Mouse (Mus musculus) heart, embryonic 10.5 days (tissue): ENCODE measurements around the gene Znrf4. TPM values are rescaled to one million over a fixed set of nuclear protein-coding genes. Genes with fewer than 3 reads are reported as not detected.

ENCODE experiments used
- DNase-seq: peaks from one replicate; pipeline ENCODE4 v3.0.0-alpha.2; 2017; ENCODE audit warnings: low spot score
- H3K27ac ChIP-seq: fragments of 300-500 bp; sonication (generic); 2 replicates; pipeline ENCODE4 v1.5.1; 2016; ENCODE audit warnings: mild to moderate bottlenecking
- H3K27me3 ChIP-seq: fragments of 300-500 bp; sonication (generic); 2 replicates; pipeline ENCODE4 v1.6.1; 2016; ENCODE audit warnings: mild to moderate bottlenecking; ENCODE audit not compliant: poor library complexity, insufficient read depth, severe bottlenecking
- H3K36me3 ChIP-seq: fragments of 300-500 bp; sonication (generic); 2 replicates; pipeline ENCODE4 v1.6.1; 2016; ENCODE audit warnings: mild to moderate bottlenecking, moderate library complexity
- H3K4me1 ChIP-seq: fragments of 300-500 bp; sonication (generic); 2 replicates; pipeline ENCODE4 v1.6.1; 2016; ENCODE audit warnings: mild to moderate bottlenecking
- H3K4me3 ChIP-seq: fragments of 300-500 bp; sonication (generic); 2 replicates; pipeline ENCODE4 v1.5.1; 2016; ENCODE audit warnings: mild to moderate bottlenecking, moderate library complexity
- H3K9me3 ChIP-seq: fragments of 300-500 bp; sonication (generic); 2 replicates; pipeline ENCODE4 v1.6.1; 2016; ENCODE audit warnings: mild to moderate bottlenecking, moderate library complexity
- WGBS: fragments of 180-500 bp; shearing (Covaris S2); methylation state at CpG from one replicate; pipeline ENCODE4 v1.1.7; 2016; 5-methylcytosine and 5-hydroxymethylcytosine counted together
- polyA plus RNA-seq: library from polyadenylated mRNA; unstranded; fragments of >200 nt; fragmentation: Nextera tagmentation; extraction: Ambion mirVana; gene quantifications from 2 replicates; pipeline ENCODE4 v1.2.1, GENCODE M21; 2016

The Znrf4 gene
- polyA plus RNA-seq = not detected in 2 replicates

DNA sequence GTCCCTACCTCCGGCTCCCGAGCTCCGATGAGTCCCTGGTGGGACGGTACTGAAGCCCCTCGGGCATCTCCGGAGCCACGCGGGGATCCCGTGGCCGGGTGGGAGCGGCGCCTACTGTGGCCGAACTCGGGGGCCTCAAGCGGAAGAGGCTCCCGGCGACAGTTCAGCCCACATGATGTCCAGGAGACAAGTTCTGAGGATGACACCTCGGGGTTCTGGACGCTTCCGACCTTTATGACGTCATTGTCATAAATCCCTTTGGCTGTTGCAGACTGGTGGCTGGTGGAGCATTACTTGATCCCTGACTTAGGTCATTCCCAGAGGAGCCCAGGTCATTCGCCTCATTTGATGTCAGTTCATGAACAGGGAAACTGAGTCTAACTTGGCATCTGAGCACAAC, at the start of gene Znrf4:
Znrf4 (minus strand) TSS at position 122 of the 400 bp plus-strand sequence.
- no peak for DNase-seq
- peaks cover 86% of the 10 kb centered on the region for H3K27me3 ChIP-seq
- peaks cover 7% of the 10 kb centered on the region for H3K9me3 ChIP-seq
- WGBS = 60% methylated on average over 22 of the region's 22 CpGs
- H3K4me3 ChIP-seq = peak within 1 kb of the TSS; percentile 44
- H3K4me1 ChIP-seq = peaks cover 43% of the 10 kb centered on the region
- 0 out of 2 replicates have a peak, but pooled peaks cover 4% of the 10 kb centered on the region for H3K36me3 ChIP-seq
- H3K27ac ChIP-seq = peak within 1 kb of the TSS; percentile 12; the same call in 1 of the 2 replicates

DNA sequence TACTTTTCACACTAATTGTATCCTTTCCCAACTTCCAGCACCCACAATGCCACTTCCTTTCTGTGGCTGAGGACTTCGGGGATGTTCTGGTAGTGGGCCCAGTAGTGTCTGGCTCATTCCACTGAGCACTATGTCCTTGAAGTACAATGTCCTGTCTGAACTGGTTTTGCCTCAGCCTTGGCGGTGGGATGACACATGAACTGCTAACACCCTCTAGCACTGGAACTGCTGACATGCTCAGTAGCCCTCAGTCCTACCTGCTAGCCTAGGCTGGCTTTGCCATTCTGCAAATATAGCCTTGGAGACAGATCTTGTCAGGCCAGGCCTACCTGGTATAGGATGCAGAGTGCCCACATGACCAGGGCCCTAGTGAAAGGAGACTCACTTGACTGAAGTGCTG, 49.6 kb upstream of the Znrf4 start:
- 94% methylated on average over 2 of the region's 2 CpGs for WGBS
- no peak for DNase-seq
- Histone ChIP-seq H3K9me3 (no peaks in the 10 kb centered on the region), H3K4me1 (no peaks in the 10 kb centered on the region), H3K4me3 (no peak overlapping the region), H3K36me3 (peaks cover 66% of the 10 kb centered on the region), H3K27ac (no peak overlapping the region), H3K27me3 (no peaks in the 10 kb centered on the region)

DNA sequence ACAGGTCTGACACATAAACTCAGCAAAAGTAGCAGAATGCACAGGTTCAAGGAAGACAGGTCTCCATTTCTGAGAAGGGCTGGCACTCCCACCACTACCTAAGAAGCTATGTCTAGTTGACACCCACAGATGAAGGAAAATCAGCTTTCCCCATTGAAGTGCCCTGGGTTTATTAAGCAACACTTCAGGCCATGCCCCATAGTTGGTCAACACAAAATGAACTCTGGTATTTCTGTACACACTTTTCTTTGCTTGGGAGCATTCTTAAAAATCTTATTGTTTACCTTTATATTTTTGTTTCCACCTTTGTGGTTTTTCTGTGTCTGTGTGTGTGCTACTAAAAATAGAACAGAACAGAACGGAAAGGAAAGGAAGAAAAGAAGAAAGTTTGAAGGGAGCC, 47.9 kb upstream of the Znrf4 start:
- Histone ChIP-seq H3K4me1 (no peaks in the 10 kb centered on the region), H3K4me3 (no peak overlapping the region), H3K27me3 (no peaks in the 10 kb centered on the region), H3K27ac (no peak overlapping the region), H3K36me3 (peaks cover 48% of the 10 kb centered on the region), H3K9me3 (no peaks in the 10 kb centered on the region)
- 63% methylated on average over 1 of the region's 1 CpGs for WGBS
- DNase-seq = no peak

DNA sequence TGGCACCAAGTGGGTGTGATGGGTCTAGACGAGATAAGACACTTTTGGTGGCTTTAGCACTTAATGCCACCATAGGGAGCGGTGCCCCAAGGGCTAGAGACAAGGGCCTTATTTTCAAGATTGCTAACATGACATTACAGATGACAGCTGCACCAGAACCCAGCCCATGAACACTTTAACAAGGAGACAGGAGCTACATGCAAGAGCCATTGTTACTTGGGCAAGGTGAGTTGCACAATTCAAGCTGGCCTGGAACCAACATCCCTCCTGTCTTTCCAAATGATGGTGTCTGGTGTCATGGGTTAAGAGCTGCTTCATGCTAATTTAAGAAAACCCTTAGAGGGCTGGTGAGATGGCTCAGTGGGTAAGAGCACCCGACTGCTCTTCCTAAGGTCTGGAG, 47.2 kb upstream of the Znrf4 start:
- WGBS = 71% methylated on average over 3 of the region's 3 CpGs
- no peaks in the 10 kb centered on the region for H3K4me1 ChIP-seq
- no peaks in the 10 kb centered on the region for H3K27me3 ChIP-seq
- no peak for DNase-seq
- H3K4me3 ChIP-seq = no peak overlapping the region
- H3K36me3 ChIP-seq = peaks cover 41% of the 10 kb centered on the region
- no peaks in the 10 kb centered on the region for H3K9me3 ChIP-seq
- no peak overlapping the region for H3K27ac ChIP-seq

DNA sequence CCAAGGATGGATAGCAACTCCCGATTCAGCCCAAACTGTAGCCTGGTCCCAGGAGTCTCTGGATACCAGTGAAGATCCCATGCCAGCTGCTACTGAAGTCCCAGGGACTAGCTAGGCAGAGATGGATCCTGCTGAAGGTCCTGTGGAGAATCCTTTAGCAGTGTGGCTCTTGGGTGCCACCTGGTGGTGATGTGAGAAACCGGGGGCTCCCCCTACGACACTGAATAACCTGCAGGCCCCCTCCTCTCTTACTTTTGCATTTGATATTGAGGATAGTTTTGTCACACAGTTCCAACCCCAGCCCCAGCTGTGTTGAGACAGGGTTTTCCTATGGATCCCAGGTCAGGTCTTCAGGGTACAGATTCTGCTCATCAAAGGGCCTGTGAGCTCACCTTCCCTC, 46.2 kb upstream of the Znrf4 start:
- H3K4me1 ChIP-seq = no peaks in the 10 kb centered on the region
- H3K27me3 ChIP-seq = no peaks in the 10 kb centered on the region
- H3K9me3 ChIP-seq = no peaks in the 10 kb centered on the region
- no peak overlapping the region for H3K27ac ChIP-seq
- peaks cover 32% of the 10 kb centered on the region for H3K36me3 ChIP-seq
- DNase-seq = no peak
- no peak overlapping the region for H3K4me3 ChIP-seq
- WGBS = 25% methylated on average over 3 of the region's 3 CpGs

DNA sequence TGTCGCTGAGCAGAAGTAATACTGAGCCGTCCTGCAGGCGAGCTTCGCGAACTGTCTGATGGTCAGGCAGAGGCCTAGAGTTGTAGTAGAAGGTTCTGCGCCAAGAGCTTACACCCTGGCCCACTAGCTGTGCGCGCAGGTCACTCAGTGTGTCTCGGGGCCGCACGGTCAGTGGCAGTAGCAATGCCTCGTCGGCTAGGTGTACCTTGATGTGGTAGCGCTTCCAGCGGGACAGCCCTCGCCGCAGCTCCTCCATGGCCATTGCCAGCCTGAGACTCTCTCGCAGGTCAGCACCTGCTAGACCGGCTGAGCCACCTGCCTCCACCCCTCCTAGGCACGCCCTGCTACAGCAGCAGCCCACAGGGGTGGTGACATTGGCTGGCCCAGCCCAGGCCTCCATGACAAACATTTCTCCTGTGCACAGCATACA, 41.9 kb upstream of the Znrf4 start, which contains the start of gene Gm20219:
Gm20219 (minus strand) TSS at position 266 of the 430 bp plus-strand sequence.
- DNase-seq = no peak
- 69% methylated on average over 20 of the region's 20 CpGs for WGBS
- Histone ChIP-seq H3K9me3 (no peaks in the 10 kb centered on the region), H3K4me1 (no peaks in the 10 kb centered on the region), H3K27ac (no peak within 1 kb of the TSS), H3K36me3 (no peaks in the 10 kb centered on the region), H3K4me3 (no peak within 1 kb of the TSS), H3K27me3 (no peaks in the 10 kb centered on the region)

DNA sequence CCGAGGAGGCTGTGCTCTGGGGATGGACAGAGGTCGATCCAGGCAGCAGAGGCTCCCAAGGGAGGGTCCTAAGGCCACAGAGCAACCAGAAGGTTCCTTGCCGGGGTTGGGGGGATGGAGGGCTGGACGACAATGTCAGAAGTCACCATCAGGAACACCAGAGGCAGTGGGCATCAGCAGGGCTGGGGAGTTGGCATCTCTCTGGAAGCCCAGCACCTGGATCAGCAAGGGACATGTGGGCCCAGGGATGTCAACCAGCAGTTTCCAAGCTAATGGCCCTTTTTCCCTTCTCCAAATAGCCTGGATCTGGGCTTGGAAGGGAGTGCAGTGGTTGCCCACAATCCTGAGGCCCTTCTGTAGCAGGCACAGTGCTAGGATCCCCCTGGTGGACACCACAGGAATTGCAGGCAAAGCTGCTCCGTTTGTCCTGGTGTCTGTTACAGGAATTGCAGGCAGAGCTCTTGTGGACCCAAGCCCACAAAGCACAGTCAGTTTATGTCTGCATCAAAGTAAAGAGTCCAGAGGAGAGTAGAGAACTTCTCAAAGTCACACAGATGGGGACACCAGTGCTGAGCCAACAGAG, 40.6 kb upstream of the Znrf4 start:
- H3K27ac ChIP-seq = no peak overlapping the region
- H3K36me3 ChIP-seq = no peaks in the 10 kb centered on the region
- H3K4me1 ChIP-seq = no peaks in the 10 kb centered on the region
- peak; percentile 89 for DNase-seq
- no peaks in the 10 kb centered on the region for H3K27me3 ChIP-seq
- 59% methylated on average over 5 of the region's 5 CpGs for WGBS
- no peak overlapping the region for H3K4me3 ChIP-seq
- H3K9me3 ChIP-seq = no peaks in the 10 kb centered on the region

DNA sequence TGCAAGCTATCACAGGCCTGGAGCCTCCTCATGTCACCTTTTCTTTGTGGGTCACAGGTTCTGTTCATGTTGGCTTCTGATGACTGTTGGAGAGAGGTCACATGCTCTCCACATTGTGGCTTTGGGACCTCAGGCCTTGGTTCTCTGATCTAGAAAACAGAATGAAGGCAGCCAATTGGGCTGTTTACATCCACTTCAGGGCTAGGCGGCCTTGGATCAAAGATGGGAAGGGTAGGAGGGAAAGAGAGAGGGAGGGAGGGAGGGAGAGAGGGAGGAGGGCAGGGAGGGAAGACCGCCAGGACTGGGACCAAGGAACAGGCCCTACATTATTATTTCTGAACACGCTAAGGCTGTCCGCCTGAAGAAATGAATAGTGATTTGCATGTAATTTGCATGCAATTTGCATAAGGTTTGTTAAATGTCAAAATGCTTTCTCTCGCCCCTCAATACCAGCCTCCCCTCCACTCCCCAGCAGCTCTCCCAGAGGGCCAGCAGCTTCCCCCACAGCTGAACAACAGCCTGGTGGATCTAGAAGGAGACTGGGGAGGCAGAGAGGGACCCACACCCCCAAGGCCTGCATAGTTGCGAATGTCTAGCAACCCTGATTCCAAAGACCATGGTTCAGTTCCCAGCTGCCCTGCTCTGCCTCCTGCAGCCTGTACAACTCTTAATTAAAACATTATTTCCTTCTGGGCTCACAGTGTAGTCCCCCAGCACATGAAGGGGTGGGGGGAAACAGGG, 39.8 kb upstream of the Znrf4 start:
- Histone ChIP-seq H3K27me3 (no peaks in the 10 kb centered on the region), H3K9me3 (no peaks in the 10 kb centered on the region), H3K27ac (no peak overlapping the region), H3K4me1 (peaks cover 4% of the 10 kb centered on the region), H3K4me3 (no peak overlapping the region), H3K36me3 (no peaks in the 10 kb centered on the region)
- DNase-seq = no peak
- whole genome bisulfite sequencing = 77% methylated on average over 6 of the region's 6 CpGs

DNA sequence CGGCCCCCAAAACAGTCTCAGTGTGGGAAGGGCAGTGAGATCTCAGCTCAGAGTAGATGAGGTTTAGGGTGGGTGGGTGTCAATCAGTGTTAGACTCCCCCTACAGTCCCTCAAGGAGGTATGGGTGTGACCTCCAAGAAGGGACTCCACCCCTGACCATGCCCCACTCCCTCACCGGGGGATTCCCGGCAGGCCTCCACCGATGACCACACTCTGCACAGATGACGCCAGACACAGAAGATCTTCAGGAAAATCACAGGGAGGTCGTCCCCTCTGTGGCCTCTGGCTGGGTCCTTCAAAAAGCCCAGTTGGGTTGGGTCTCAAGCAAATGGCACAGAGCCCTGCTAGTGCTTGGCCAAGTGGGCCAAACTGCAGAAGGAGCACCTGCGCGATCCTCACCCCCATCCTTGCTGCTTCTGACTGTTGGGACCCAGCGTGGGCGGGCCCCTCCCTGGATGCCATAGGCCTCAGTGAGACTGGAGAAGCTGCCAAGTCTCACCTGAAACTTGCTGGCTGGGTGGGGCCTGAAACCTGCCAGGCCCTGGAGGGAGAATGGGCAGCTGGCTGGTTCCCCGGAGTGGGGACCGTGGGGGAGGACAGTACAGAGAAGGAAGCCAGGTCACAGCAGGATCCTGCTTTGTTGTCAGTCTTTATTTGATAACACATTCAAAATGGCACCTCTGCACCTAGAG, 38.7 kb upstream of the Znrf4 start:
- 75% methylated on average over 12 of the region's 12 CpGs for WGBS
- Histone ChIP-seq H3K4me3 (no peak overlapping the region), H3K4me1 (peaks cover 6% of the 10 kb centered on the region), H3K36me3 (no peaks in the 10 kb centered on the region), H3K27me3 (no peaks in the 10 kb centered on the region), H3K9me3 (no peaks in the 10 kb centered on the region), H3K27ac (no peak overlapping the region)
- DNase-seq = no peak

DNA sequence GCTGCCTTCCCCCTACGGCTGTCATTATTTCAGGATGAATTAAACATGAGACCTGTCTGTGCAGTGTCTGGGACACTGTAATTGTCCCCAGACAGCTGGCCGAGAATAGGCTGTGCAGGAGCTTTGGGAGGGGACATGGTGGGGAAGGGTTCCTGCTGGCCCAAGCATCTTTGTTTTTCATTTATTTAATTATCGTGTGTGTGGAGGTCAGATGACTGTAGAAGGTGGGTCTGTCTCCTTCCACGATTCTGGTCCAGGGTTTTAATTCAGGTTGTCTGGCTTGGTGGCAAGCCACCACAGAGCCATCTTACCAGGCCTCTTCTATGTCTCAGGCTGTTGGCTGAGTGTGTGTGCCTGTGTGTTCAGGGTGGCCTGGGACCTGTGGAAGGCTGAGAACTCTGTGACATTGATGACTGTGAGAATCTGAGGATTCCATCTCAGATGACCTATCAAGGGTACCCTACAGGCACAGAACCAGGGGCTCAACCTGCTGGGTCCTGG, 36.4 kb upstream of the Znrf4 start:
- no peak overlapping the region for H3K27ac ChIP-seq
- no peaks in the 10 kb centered on the region for H3K36me3 ChIP-seq
- peaks cover 6% of the 10 kb centered on the region for H3K4me1 ChIP-seq
- no peaks in the 10 kb centered on the region for H3K9me3 ChIP-seq
- H3K27me3 ChIP-seq = no peaks in the 10 kb centered on the region
- H3K4me3 ChIP-seq = no peak overlapping the region
- 71% methylated on average over 4 of the region's 4 CpGs for WGBS
- DNase-seq = no peak

DNA sequence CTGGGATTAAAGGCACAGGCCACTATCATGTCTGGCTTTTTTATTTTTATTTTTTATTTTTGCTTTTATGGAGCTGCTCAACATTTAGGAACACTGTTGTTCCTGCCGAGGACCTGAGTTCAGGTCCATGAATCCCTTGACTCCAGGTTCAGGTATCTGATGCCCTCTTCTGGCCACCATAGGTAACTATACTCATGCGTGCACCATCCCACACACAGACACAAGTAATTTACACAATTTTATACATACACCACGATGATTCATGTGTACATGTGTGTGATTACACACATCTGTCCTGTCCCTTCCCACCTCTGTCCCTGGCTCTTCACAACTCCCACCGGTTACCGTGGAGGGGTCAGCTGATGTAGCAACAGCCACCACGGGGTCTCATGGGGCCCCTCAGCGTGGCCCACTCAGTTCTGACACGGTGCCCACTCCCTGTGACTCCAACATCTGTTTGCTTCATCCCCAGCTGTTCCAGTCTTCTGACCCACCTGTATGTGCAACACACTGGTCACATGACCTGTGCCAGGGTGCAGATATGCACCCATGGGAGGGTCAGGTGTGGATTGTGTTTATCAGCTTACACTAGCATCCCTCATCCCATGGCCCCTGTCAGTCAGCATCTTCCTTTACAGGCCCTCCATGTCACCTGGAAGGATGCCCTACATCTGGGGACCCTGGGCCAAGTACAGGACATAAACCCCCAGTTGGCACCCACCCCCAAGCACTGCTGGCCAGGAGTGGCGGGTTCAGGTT, 35.8 kb upstream of the Znrf4 start:
- Histone ChIP-seq H3K4me3 (no peak overlapping the region), H3K27me3 (0 out of 2 replicates have a peak, but pooled peaks cover under 1% of the 10 kb centered on the region), H3K27ac (no peak overlapping the region), H3K36me3 (no peaks in the 10 kb centered on the region), H3K9me3 (no peaks in the 10 kb centered on the region), H3K4me1 (peaks cover 6% of the 10 kb centered on the region)
- DNase-seq = no peak
- WGBS = 69% methylated on average over 9 of the region's 9 CpGs

DNA sequence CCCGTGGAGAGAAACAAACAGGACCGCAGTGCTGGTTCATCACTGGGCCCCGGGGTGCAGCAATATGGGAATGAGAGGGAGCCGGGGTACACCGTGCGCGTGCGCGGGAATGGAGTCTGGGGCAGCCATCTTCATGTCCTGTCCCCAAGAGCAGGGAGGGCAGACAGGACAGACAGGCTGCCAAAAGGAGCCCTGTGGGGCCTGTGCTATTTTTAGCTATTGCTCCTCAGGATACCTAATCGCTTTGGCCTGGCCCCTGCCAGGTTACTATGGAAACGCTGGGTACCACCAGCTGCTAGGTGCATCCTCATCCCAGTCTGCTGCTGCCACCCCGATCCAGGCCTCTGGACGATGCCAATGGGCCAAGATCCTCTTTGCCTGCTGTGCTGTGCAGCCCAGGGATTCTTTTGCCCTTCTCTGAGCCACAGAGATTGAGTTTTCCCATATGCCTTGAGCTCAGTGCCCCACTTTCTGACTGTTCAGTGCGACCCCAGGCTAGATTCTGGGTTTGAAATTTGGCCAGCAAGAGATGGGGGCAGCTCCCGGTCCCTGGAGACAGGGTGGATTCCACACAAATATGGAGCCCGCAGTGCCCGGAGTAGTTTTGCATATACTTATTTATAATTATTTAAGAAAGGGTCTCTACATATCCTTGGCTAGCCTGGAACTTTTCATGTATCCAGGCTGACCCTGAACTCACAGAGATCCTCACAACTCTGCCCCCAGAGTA, 35.0 kb upstream of the Znrf4 start:
- Histone ChIP-seq H3K9me3 (no peaks in the 10 kb centered on the region), H3K4me1 (peaks cover 6% of the 10 kb centered on the region)
- 66% methylated on average over 17 of the region's 17 CpGs for WGBS

More for the DNA sequence above, 35.0 kb upstream of the Znrf4 start:
- no peak for DNase-seq
- no peaks in the 10 kb centered on the region for H3K36me3 ChIP-seq
- no peak overlapping the region for H3K27ac ChIP-seq
- H3K27me3 ChIP-seq = peaks cover 6% of the 10 kb centered on the region; the same call in 1 of the 2 replicates
- no peak overlapping the region for H3K4me3 ChIP-seq
